Mouse (Mus musculus): ENCODE results near the gene Ap1s2. TPM values are rescaled to one million over a fixed set of nuclear protein-coding genes. Genes with fewer than 3 reads are reported as not detected.

Gene Ap1s2
- polyA plus RNA-seq (2015; fragmentation: Nextera tagmentation; extraction: Ambion mirVana), result 13.0 and 13.7 TPM in 2 replicates

GRCm38 (mm10) chrX:163908337-163909250 lies at the start of gene Ap1s2:
TSS of gene Ap1s2 (plus strand) at chrX:163909017.

GRCm38 (mm10) chrX:163958467-163958875 lies 49.7 kb downstream of the Ap1s2 start, which contains the start of gene Zrsr2:
TSS of gene Zrsr2 (minus strand) at chrX:163958661.

Other genes starting within 250 kb of the Ap1s2 start
- gene Rnf138rt1, start 147.7 kb upstream of the Ap1s2 start, polyA plus RNA-seq (2015; fragmentation: Nextera tagmentation; extraction: Ambion mirVana), result 0.11 TPM in 1 of 2 replicates, not detected in the other
- 31.2 and 42.9 TPM in 2 replicates for gene Zrsr2, start 49.6 kb downstream of the Ap1s2 start, polyA plus RNA-seq (2015; fragmentation: Nextera tagmentation; extraction: Ambion mirVana)
- gene Car5b, start 119.0 kb downstream of the Ap1s2 start, polyA plus RNA-seq (2015; fragmentation: Nextera tagmentation; extraction: Ambion mirVana), result 2.1 and 2.4 TPM in 2 replicates
- gene Siah1b, start 167.5 kb downstream of the Ap1s2 start, polyA plus RNA-seq (2015; fragmentation: Nextera tagmentation; extraction: Ambion mirVana), result 6.9 and 9.6 TPM in 2 replicates
- gene Cltrn, start 179.8 kb downstream of the Ap1s2 start, polyA plus RNA-seq (2015; fragmentation: Nextera tagmentation; extraction: Ambion mirVana), result 0.25 TPM in 1 of 2 replicates, not detected in the other
- 8.6 and 9.1 TPM in 2 replicates for gene Ace2, start 230.3 kb downstream of the Ap1s2 start, polyA plus RNA-seq (2015; fragmentation: Nextera tagmentation; extraction: Ambion mirVana)